Mouse (Mus musculus) spleen, postnatal 14 days (tissue): ENCODE results near the gene Gm10665.
"Not testable (repeated sequence)": the region's sequence is repeated elsewhere in the genome, so short reads cannot be mapped to it uniquely, and the experiment has no call there.

Source experiments
- DNase-seq, 2 experiments: peaks; one replicate each; pipeline ENCODE4 v3.0.0; 2021 to 2022; ENCODE audit warnings: low spot score in 2 of 2

Gm10665 gene

DNA sequence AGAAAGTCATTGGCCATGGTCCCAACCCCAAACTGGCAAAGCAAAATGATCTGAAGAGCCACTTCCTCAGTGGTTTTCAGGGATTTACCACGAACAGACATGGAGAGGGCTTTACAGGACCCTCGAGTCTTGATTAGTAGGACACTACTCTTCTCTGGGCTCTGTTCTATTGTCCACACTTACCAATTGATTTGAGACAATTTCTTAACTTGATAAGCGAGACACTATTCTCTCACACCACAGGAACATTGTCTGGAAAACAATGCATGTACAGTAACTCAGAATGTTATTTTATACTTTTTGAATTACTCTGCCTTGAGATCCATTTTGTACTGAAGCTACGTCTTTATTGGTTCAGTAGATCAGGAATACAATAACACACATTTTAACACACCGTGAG, at the start of gene Gm10665:
Gene Gm10665, minus strand, starts transcription at position 101 of the 400 bp plus-strand sequence.
- DNase-seq, result not testable (repeated sequence)

DNA sequence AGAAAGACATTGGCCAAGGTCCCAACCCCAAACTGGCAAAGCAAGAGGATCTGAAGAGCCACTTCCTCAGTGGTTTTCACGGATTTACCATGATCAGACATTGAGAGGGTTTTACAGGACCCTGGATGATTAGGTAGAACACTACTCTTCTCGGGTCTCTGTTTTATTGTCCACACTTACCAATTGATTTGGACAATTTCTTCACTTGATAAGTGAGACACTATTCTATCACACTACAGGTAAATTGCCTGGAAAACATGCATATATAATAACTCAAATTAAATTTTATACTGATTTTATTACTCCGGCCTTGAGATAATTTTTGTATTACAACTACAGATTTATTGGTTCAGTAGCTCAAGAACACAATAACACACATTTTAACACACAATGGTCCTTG, 35.7 kb upstream of the Gm10665 start, which contains the start of gene Vmn1r151:
Gene Vmn1r151, minus strand, starts transcription at position 101 of the 400 bp plus-strand sequence.
- DNase-seq, result not testable (repeated sequence)

DNA sequence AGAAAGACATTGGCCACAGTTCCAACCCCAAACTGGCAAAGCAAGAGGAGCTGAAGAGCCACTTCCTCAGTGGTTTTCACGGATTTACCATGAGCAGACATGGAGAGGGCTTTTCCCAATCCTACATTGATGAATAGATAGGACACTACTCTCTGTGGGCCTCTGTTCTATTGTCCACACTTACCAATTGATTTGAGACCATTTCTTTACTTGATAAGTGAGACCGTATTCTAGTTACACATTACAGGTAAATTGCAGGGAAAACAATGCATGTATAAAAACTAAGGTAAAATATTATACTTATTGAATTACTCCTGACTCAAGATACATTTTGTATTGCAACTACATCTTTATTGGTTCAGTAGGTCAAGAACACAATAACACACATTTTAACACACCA, 25.7 kb downstream of the Gm10665 start, which contains the start of gene Vmn1r149:
Gene Vmn1r149, minus strand, starts transcription at position 101 of the 400 bp plus-strand sequence.
- DNase-seq, result not testable (repeated sequence)

DNA sequence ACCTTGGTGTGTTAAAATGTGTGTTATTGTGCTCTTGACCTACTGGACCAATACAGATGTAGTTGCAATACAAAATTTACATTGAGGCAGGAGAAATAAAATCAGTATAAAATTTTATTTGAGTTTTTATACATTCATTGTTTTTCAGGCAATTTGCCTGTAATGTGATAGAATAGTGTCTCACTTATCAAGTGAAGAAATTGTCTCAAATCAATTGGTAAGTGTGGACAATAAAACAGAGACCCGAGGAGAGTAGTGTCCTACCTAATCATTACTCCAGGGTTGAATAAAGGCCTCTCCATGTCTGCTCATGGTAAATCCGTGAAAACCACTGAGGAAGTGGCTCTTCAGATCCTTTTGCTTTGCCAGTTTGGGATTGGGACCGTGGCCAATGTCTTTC, 50.6 kb downstream of the Gm10665 start, which contains the start of gene Vmn1r148:
Gene Vmn1r148, plus strand, starts transcription at position 301 of the 400 bp plus-strand sequence.
- DNase-seq, result not testable (repeated sequence)
